ENCODE assay signal across 8 mouse cellular contexts in the genomic region with DNA sequence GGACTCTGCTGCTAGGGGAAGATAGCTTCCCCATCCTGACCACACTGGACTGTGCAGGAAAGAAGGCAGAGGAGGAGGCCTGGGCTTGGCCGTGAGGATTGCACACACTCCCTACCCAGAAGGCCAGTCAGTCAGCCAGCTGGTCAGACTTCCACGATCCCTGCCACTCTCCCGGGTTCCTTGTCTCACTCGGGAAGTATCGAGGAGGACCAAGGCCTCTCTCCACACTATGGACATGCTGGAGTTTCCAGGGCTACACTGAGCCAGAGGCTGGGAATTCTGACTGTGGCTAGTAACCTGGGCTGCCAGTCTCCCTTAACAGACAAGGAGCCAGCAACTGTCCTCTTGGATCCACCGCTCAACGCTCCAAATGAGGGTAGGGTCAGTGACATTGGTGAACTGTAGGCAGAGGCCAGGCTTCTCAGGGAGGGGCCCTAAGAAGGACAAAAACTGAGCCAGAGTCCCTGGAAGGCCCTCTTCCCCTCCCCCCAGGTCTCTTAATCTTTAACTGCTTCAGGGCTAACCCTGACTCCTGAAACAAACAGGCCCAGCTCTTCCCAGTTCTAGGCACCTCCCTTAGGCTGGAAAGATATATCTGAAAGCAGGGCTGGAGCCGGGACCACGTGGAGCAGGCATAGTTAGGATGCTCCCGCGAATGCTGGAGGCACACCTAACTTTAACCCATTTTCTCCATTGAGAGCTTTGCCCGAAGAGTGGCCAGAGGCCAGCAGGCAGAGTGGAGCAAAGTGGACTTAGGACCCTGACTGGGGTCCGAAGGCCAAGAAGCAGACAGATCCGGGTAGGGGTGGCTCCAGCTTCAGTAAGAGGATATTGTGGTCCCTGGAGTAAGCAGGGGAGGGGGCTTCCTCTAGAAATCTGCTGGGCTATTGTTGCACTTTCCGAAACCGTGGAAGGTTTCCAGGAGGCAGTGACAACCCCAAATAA. TPM values are rescaled to one million over a fixed set of nuclear protein-coding genes. Genes with fewer than 3 reads are reported as not detected.
DNase-seq lines count a peak whose midpoint lies in the region; ATAC-seq and TF ChIP-seq lines count a peak whose summit lies in the region.

No protein-coding gene starts in this region.

- no peaks in the 10 kb centered on the region for H3K36me3 ChIP-seq in spleen, adult 2 months (ENCODE audit: control insufficient read depth, insufficient read depth, low read length)
- peaks cover 3% of the 10 kb centered on the region for H3K36me3 ChIP-seq in forebrain, embryonic 12.5 days (replicated peaks)
- no peaks in the 10 kb centered on the region for H3K36me3 ChIP-seq in hindbrain, postnatal 0 days (ENCODE audit: insufficient read depth, low read length)
- 0 out of 2 replicates have a peak, but pooled peaks cover 2% of the 10 kb centered on the region for H3K36me3 ChIP-seq in liver, embryonic 13.5 days

- 83% methylated on average over 16 of the region's 16 CpGs for WGBS in spleen, adult 2 months
- WGBS in forebrain, embryonic 12.5 days: 2% methylated on average over 16 of the region's 16 CpGs
- 7% methylated on average over 16 of the region's 16 CpGs for WGBS in hindbrain, postnatal 0 days
- 22% methylated on average over 16 of the region's 16 CpGs for WGBS in liver, embryonic 13.5 days (ENCODE audit: insufficient replicate concordance)
- 38% methylated on average over 16 of the region's 16 CpGs for WGBS in olfactory bulb, adult 2 months

- H3K4me1 ChIP-seq in spleen, adult 2 months (ENCODE audit: control insufficient read depth, insufficient read depth, insufficient read length): peaks cover 6% of the 10 kb centered on the region
- peaks cover 57% of the 10 kb centered on the region for H3K4me1 ChIP-seq in forebrain, embryonic 12.5 days
- H3K4me1 ChIP-seq in hindbrain, postnatal 0 days (ENCODE audit: insufficient read depth, low read length): peaks cover 30% of the 10 kb centered on the region
- peaks cover 50% of the 10 kb centered on the region for H3K4me1 ChIP-seq in liver, embryonic 13.5 days (replicated peaks)
- peaks cover 33% of the 10 kb centered on the region for H3K4me1 ChIP-seq in olfactory bulb, adult 2 months (ENCODE audit: control insufficient read depth, insufficient read depth, low read length)

- H3K4me2 ChIP-seq in forebrain, embryonic 12.5 days: peak overlapping the region; percentile 99
- H3K4me2 ChIP-seq in hindbrain, postnatal 0 days (ENCODE audit: low read depth, low read length): peak overlapping the region; percentile 96
- peak overlapping the region; percentile 79 for H3K4me2 ChIP-seq in liver, embryonic 13.5 days

- TF ChIP-seq CTCF in spleen, adult 2 months (IDR thresholded peaks at IDR 0.05; ENCODE audit: extremely low read depth, insufficient read depth, insufficient read length, insufficient replicate concordance): no peak
- TF ChIP-seq CTCF in hindbrain, postnatal 0 days (IDR thresholded peaks at IDR 0.05; ENCODE audit: low read depth): no peak
- TF ChIP-seq CTCF in olfactory bulb, adult 2 months (IDR thresholded peaks at IDR 0.05; ENCODE audit: insufficient read depth, low read depth, low read length): no peak

- TF ChIP-seq POLR2A in spleen, adult 2 months (IDR thresholded peaks at IDR 0.05; ENCODE audit: low read depth, low read length): no peak
- no peak for TF ChIP-seq POLR2A in olfactory bulb, adult 2 months (IDR thresholded peaks at IDR 0.05; ENCODE audit: insufficient read depth, low read depth, low read length)

- H3K9ac ChIP-seq in forebrain, embryonic 12.5 days: peak overlapping the region; percentile 99
- H3K9ac ChIP-seq in hindbrain, postnatal 0 days (replicated peaks; ENCODE audit: low read length): peak overlapping the region; percentile 96
- peak overlapping the region; percentile 71; the same call in 1 of the 2 replicates for H3K9ac ChIP-seq in liver, embryonic 13.5 days

- peaks cover 14% of the 10 kb centered on the region for H3K27me3 ChIP-seq in spleen, adult 2 months (ENCODE audit: control insufficient read depth, insufficient read depth, low read length)
- H3K27me3 ChIP-seq in forebrain, embryonic 12.5 days: no peaks in the 10 kb centered on the region
- no peaks in the 10 kb centered on the region for H3K27me3 ChIP-seq in hindbrain, postnatal 0 days (ENCODE audit: insufficient read depth, low read length)
- H3K27me3 ChIP-seq in liver, embryonic 13.5 days: peaks cover 76% of the 10 kb centered on the region

- no peak for DNase-seq in spleen, adult 2 months (ENCODE audit: low read depth in 1 of 2, low spot score in 2 of 2)
- no peak for DNase-seq in spleen, adult 18-20 months
- DNase-seq in hindbrain, postnatal 0 days (ENCODE audit: low spot score): peak; percentile 53
- no peak for DNase-seq in liver, embryonic 13.5 days
- DNase-seq in thymus, postnatal 0 days (ENCODE audit: low spot score): no peak
- no peak for DNase-seq in c-Kit-positive CD71-positive TER-119-positive erythroid progenitor cells, embryonic 14.5 days (ENCODE audit: low spot score)

- H3K4me3 ChIP-seq in spleen, adult 2 months (ENCODE audit: extremely low read depth, insufficient read depth, insufficient read length): no peak overlapping the region
- peak overlapping the region; percentile 90 for H3K4me3 ChIP-seq in forebrain, embryonic 12.5 days (replicated peaks)
- peak overlapping the region; percentile 69 for H3K4me3 ChIP-seq in hindbrain, postnatal 0 days (ENCODE audit: low read length)
- H3K4me3 ChIP-seq in liver, embryonic 13.5 days (replicated peaks): peak overlapping the region; percentile 66
- H3K4me3 ChIP-seq in olfactory bulb, adult 2 months (ENCODE audit: insufficient read depth, low read depth, low read length): peak overlapping the region; percentile 46

- peak overlapping the region; percentile 79 for H3K27ac ChIP-seq in spleen, adult 2 months (ENCODE audit: insufficient read depth, low read length)
- peak overlapping the region; percentile 97 for H3K27ac ChIP-seq in forebrain, embryonic 12.5 days
- H3K27ac ChIP-seq in hindbrain, postnatal 0 days: peak overlapping the region; percentile 77
- H3K27ac ChIP-seq in liver, embryonic 13.5 days: peak overlapping the region; percentile 84
- H3K27ac ChIP-seq in olfactory bulb, adult 2 months (ENCODE audit: insufficient read depth, low read depth, low read length): peak overlapping the region; percentile 83

- H3K9me3 ChIP-seq in forebrain, embryonic 12.5 days: no peaks in the 10 kb centered on the region
- H3K9me3 ChIP-seq in hindbrain, postnatal 0 days (ENCODE audit: low read length): no peaks in the 10 kb centered on the region
- H3K9me3 ChIP-seq in liver, embryonic 13.5 days (replicated peaks): no peaks in the 10 kb centered on the region

- ATAC-seq in forebrain, embryonic 12.5 days (ENCODE audit: low FRiP score): 0 out of 2 replicates have a peak, but pooled peaks have one; percentile 25
- peak; percentile 62 for ATAC-seq in hindbrain, postnatal 0 days
- peak; percentile 60 for ATAC-seq in liver, embryonic 13.5 days (ENCODE audit: low read depth)

RNA-seq across cellular contexts. Expression of gene Slc38a10, which starts 33.5 kb away (rescaled TPM):
- polyA plus RNA-seq in spleen, adult 2 months (2012; rRNA removed): 81.9 and 94.2 TPM in 2 replicates
- polyA plus RNA-seq in forebrain, embryonic 12.5 days (2016; fragmentation: Nextera tagmentation; extraction: Ambion mirVana): 88.6 and 91.3 TPM in 2 replicates
- 167 and 178 TPM in 2 replicates for total RNA-seq in hindbrain, postnatal 0 days (2014; rRNA removed)
- polyA plus RNA-seq in hindbrain, postnatal 0 days (2015; fragmentation: Nextera tagmentation; extraction: Ambion mirVana): 95.9 and 101 TPM in 2 replicates
- polyA plus RNA-seq in liver, embryonic 13.5 days (2015; fragmentation: Nextera tagmentation; extraction: Ambion mirVana): 35.5 and 38.3 TPM in 2 replicates
- 77.6 TPM in 1 of 2 replicates, not detected in the other for polyA plus RNA-seq in olfactory bulb, adult 2 months (2012; ENCODE audit: insufficient read depth, insufficient read length, low replicate concordance, missing spikeins)
- 58.9 and 60.9 TPM in 2 replicates for polyA plus RNA-seq in thymus, postnatal 0 days (2015; fragmentation: Nextera tagmentation; extraction: Ambion mirVana)

RNA-seq across cellular contexts. Expression of gene Bahcc1, which starts 48.1 kb away (rescaled TPM):
- polyA plus RNA-seq in spleen, adult 2 months (2012; rRNA removed): 3.6 and 4.0 TPM in 2 replicates
- 23.5 and 24.0 TPM in 2 replicates for polyA plus RNA-seq in forebrain, embryonic 12.5 days (2016; fragmentation: Nextera tagmentation; extraction: Ambion mirVana)
- 31.1 and 43.1 TPM in 2 replicates for total RNA-seq in hindbrain, postnatal 0 days (2014; rRNA removed)
- polyA plus RNA-seq in hindbrain, postnatal 0 days (2015; fragmentation: Nextera tagmentation; extraction: Ambion mirVana): 8.8 and 9.1 TPM in 2 replicates
- 1.3 and 1.4 TPM in 2 replicates for polyA plus RNA-seq in liver, embryonic 13.5 days (2015; fragmentation: Nextera tagmentation; extraction: Ambion mirVana)
- polyA plus RNA-seq in olfactory bulb, adult 2 months (2012; ENCODE audit: insufficient read depth, insufficient read length, low replicate concordance, missing spikeins): not detected in 2 replicates
- 3.3 and 4.6 TPM in 2 replicates for polyA plus RNA-seq in thymus, postnatal 0 days (2015; fragmentation: Nextera tagmentation; extraction: Ambion mirVana)
